Mouse (Mus musculus) urinary bladder, postnatal 14 days (tissue): ENCODE data around the gene Cpm.
A peak's percentile ranks its signal among the peaks of the same experiment; 100 is the strongest.
"Not testable (repeated sequence)": the region's sequence is repeated elsewhere in the genome, so short reads cannot be mapped to it uniquely, and the experiment has no call there.

ENCODE experiments used
- DNase-seq: peaks from one replicate; pipeline ENCODE4 v3.0.0; 2021; ENCODE audit warnings: low spot score

The Cpm gene

DNA sequence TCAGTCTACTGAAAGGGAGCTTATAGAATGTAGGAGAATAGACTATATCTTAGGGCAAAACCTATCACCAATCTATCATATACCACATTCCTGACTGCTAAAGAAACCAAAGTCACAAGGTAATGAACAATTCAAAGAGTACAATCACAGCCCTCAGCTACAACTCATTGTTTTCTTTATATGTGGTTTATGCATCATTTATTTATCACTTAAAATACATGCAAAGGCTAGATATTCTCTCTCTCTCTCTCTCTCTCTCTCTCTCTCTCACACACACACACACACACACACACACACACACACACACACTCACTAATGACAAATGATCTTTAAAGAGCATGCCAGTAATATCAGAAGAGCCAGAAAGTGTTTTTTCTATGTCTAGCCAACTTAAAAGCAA lies 76.5 kb downstream of the Cpm start:
- DNase-seq: no peak

- no peak for DNase-seq
Measured at GRCm38 (mm10) chr10:117706440-117706839, 77.1 kb downstream of the Cpm start.

- no peak for DNase-seq
Measured at GRCm38 (mm10) chr10:117707114-117707838, 78.0 kb downstream of the Cpm start.

DNA sequence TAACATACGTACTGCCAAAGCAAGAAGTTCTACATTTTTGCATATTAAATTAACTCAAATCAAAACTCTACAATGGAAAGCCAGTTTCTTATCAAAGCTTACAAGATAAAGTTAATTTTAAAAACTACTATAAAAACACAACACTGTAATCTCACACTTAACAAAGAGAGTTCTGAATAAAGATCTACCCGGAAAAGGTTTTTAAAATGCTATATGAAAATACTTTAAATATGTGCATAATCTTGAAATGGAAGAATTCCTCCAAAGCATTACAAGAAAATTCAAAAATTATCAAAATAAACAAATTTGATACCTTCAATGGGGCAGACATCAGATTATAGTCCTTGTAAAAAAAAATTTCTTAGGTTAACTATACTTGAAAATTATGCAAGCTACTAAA lies 79.1 kb downstream of the Cpm start:
- DNase-seq: no peak

DNA sequence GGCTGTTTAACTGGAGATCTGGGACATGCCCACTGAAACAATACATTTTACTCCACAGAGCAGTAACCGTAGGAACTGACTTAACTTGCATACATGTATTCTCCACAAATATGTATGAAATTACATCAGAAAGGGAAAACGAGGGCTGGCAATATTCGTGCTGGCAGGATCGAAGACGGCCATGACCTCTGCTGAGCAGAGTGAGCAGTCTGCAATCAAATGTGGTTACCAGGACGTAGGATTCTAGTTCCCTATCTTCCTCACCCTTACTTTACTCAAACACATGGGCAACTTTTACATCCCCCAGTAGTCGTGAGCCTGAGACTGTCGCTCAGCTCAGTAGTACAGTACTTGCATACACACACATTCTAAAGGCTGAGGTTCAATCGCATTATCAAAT lies 79.6 kb downstream of the Cpm start:
- DNase-seq: no peak

DNA sequence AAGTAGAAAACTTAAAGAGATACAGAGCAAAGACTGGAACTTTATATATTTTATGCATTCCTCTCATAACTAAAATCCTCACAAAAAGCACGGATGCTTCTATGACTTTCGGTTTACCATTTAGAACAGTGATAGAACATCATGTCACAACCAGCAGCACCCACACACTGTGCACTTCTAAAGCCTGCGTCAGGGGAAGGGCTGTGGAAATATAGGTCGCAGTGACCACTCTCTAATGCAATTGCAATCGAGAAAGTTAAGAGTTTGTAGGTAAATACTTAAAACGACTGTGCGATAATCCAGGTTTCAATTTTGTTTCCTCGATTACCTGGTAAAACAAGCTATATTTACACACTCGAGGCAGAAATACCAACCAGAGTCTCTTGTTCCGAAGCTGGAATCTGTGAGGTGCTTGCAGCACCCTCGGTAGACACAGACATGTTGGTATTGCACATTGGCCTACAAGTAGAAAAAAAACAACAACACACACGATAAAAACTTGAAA lies 80.1 kb downstream of the Cpm start:
- DNase-seq: no peak

GRCm38 (mm10) chr10:117709930-117710603 lies 80.8 kb downstream of the Cpm start:
- peak; percentile 92 for DNase-seq

- DNase-seq: peak; percentile 98
Measured at GRCm38 (mm10) chr10:117710604-117711141, 81.4 kb downstream of the Cpm start, which contains the start of gene Mdm2. TSS of gene Mdm2 (minus strand) at chr10:117710758.

GRCm38 (mm10) chr10:117711408-117711807 lies 82.1 kb downstream of the Cpm start:
- DNase-seq: peak; percentile 27

DNA sequence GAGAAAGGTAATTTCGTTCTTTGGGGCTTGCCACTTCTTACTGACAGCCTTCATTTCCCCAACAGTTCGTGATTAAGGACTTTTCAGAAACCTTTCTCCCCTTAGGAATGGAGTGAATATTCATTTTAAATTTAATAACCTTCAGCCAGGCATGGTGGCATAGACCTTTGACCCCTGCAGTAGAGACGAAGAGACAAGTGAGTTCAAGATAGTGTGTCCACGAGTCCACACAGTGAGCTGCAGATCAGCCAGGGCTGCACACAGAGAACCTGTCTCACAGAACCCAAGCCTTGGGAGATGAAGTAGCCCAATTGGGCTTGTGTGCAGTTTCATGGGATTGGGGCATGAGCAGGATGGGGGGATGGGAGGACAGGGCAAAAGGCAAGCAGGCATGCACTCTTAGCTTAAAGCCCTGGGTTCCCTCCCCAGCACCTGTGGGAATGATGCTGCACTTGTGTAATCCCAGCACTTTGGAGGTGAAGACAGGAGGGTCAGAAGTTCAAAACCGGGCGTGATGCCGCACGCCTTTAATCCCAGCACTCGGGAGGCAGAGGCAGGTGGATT lies 83.0 kb downstream of the Cpm start:
- DNase-seq: no peak

DNA sequence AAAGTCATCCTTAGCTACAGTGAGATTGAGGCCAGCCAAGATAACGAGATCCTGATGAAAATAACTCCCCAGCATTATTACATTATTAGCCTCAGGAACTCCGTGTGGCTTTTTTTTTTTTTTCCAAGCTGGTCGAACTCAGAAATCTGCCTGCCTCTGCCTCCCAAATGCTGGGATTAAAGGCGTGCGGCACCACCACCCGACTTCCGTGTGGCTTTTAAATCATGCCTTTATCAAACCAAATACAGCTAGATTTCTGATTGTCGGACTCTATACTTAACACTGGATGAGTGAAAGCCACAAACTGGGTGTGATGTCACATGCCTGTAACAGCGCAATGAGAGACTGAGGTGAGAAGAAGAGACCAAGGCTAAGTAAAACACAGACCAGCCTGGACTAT lies 83.6 kb downstream of the Cpm start:
- no peak for DNase-seq

DNA sequence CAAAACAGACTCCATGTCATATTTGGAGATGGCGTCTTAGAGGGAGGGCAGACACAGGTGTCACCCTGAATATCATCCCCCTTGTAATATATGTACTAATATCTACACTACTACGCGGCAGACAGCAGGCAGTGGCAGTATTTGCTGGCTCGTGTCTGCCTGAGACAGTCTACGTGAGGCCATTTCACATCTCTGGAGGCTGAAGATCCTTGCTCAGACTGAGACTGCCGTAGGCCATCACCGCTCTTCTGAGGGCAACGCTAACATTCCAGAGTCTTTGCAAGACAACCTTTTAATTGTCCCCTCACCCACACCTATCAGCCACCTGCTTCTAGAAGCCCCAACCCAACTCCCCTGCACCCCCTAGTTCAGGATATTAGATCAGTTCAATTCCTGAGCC lies 84.2 kb downstream of the Cpm start:
- DNase-seq: no peak

DNA sequence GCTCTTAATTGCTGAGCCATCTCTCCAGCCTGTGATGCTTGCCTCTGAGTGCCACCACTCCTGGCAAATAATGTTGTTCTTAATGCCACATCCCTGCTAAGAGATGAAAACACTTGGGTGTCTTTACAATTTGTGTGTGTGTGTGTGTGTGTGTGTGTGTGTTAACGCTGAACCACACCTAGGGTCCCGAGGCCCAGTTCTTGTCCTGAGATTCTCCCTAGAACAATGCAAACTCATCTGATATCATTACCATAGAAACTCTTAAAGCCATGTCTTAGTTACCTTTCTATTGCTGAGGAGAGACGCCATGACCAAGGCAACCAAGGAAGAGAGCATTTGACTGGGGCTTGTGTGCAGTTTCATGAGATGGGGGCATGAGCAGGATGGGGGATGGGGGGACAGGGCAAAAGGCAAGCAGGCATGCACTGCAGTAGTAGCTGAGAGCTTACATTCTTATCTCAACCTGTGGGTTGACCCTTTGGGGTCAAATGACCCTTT lies 84.8 kb downstream of the Cpm start:
- DNase-seq: no peak

DNA sequence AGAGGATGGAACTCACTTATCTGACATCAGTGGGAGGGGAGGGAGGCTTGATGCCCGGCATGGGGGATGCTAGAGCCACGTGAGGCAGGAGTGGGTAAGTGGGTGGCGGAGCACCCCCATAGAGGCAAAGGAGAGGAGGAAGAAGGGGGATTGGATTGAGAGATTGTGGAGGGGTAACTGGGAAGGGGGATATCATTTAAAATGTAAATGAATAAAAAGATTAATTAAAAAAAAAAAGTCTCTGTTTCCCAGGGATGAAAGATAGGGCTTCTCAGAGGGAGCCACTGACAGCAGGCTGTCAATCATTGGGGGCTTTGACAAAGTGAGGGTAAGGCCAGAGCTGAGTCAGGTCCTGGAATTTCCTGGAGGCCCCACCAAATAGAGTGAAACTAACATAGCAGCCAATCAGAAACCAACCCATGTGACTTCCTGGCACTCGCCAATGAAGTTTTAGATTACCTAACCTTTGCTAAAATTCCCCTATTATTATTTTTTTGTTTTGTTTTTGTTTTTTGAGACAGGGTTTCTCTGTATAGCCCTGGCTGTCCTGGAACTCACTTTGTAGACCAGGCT lies 85.7 kb downstream of the Cpm start:
- no peak for DNase-seq

GRCm38 (mm10) chr10:117715654-117716053 lies 86.4 kb downstream of the Cpm start:
- DNase-seq: not testable (repeated sequence)

DNA sequence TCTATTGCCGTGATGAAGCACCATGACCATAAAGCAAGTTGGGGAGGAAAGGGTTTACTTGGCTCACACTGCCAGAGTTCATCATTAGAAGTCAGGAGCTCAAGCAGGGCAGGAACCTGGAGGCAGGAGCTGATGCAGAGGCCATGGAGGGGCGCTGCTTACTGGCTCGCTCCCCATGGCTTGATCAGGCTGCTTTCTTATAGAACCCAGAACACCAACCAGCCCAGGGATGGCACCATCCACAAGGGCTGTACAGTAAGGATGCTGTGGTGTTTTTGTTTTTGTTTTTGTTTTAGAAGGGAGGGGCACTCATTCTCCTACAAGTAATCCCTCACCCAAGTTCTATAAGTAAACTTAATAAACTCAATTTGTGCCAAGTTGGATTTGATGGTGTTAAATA lies 87.4 kb downstream of the Cpm start:
- no peak for DNase-seq

- DNase-seq: peak; percentile 64
Measured at GRCm38 (mm10) chr10:117717583-117717982, 88.3 kb downstream of the Cpm start.

- DNase-seq: peak; percentile 37
Measured at GRCm38 (mm10) chr10:117718161-117719119, 89.1 kb downstream of the Cpm start.

DNA sequence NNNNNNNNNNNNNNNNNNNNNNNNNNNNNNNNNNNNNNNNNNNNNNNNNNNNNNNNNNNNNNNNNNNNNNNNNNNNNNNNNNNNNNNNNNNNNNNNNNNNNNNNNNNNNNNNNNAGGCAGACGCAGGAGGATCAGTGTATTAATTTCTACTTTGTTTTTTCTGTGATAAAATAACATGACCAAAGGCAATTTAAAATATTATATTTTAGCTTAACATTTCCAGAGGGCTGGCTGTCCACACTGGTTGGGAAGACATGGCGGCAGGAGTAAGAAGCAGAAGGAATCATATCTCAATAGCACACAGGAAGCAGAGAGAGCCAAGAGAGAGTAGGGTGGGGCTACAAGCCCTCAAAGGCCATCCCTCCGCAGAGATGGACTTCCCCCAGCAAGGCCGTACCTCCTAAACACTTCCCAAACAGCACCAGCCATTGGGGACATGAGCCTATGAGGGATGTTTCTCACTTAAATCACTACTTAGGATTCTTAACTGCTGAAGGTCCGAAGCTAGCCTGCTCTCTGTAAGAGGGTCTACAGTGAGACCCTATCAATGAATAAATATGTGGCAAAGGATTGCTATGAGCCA lies 94.9 kb downstream of the Cpm start:
- DNase-seq: no peak

GRCm38 (mm10) chr10:117724804-117725361 lies 95.6 kb downstream of the Cpm start:
- DNase-seq: no peak
